Mouse (Mus musculus): Measurements from ENCODE around the gene Hist1h4n.
"Not testable (repeated sequence)": the region's sequence is repeated elsewhere in the genome, so short reads cannot be mapped to it uniquely, and the experiment has no call there.

Gene Hist1h4n

DNA sequence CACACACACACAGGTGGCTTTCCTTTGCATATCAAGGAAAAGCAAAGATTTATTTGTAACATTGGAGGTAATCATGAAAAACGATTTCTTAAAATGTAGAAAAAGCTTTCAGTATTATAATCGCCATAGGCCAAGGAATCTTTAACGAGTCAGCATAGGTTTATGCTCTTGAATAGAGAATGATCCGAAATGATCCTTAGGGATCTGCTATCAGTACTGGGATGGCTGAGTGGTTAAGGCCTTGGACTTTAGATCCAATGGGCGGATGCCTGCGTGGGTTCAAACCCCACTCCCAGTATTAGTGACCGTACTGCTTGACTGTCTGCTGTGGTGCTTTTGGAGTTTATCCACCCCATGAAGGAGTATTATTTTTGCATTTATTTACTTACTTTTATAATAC, 36.4 kb downstream of the Hist1h4n start:
- DNase-seq (ENCODE audit: low read depth) = no peak

DNA sequence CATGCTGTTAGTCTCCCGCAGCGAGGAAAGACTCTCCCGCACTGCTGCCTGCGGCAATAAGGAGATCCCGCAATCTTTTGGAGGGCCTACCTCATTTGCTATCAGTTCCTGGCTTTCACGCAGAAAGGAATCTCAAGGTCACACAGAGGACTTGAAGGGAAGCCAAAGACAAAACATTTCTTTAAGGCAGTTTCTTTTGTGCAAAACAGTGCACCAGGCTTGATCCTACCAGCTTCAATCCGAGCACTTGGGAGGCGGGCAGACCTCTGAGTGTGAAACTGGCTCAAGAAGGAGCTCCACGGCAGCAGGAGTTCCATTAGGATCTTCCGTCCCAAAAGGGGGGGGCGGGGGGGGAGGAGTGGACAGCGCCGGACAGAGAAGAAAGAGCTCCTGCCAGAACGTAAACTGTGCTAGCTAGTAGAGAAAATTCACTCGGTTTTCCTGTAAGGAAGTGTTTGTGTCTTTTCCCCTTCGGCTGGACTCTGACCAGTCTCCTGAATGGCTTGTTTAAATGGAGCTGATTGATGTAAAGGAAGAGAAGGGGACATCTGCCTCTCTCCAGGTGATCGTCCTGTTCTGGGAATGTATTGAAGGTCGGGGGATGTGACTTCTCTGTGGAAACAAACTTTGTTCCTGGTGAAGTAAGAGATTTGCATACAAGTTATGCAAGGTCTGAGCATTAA, 41.3 kb downstream of the Hist1h4n start:
- DNase-seq (ENCODE audit: low read depth) = no peak

DNA sequence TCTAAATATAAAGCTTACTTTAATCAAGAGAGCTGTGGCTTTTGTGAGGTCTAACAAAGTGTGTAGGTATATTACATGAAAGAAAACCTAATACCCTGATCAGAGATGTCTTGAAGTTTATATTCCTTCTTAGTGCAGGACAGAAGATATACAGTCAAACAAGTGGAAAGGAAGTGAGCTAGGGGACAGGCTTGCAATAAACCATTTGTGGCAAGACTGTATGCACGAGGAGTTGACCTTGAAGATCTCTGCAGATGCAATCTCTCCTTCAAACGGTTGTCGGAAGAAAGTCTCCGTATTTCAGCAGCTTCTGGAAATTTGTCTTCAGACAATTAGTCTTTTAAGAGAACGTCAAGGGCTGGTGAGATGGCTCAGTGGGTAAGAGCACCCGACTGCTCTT, 42.1 kb downstream of the Hist1h4n start:
- no peak for DNase-seq (ENCODE audit: low read depth)

DNA sequence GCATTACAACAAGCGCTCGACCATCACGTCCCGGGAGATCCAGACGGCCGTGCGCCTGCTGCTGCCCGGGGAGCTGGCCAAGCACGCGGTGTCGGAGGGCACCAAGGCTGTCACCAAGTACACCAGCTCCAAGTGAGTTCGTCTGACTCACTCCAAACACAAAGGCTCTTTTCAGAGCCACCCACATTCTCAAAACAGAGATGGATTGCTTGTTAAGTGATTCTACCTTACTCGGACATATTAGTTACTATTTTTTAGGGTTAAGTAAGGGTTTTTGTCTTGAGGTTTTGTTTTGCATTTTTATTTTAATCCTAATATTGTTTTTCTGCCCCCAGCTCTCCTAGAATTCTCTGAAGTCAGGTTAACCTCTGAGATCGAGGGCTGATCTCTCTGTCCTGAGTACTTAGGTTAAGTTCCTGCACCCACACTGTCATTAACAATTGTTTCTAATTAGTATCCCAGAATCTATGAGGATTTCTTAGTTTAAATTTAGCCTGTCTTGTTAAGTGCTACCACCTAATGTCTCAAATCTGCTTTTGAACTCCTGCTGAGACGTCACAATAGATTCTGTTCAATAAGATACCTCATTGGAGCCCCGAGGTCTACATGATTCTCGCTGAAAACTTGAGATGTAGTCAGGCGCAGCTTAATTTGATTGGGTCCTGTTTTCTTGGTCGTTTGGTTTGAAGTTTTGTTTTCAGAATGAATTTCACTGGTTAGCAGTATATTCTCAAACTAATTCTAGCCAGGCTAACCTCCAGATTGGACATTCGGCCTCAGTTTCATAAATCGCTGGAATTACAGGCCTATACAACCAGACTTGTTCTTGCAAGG, 44.0 kb downstream of the Hist1h4n start:
- DNase-seq (ENCODE audit: low read depth) = no peak

DNA sequence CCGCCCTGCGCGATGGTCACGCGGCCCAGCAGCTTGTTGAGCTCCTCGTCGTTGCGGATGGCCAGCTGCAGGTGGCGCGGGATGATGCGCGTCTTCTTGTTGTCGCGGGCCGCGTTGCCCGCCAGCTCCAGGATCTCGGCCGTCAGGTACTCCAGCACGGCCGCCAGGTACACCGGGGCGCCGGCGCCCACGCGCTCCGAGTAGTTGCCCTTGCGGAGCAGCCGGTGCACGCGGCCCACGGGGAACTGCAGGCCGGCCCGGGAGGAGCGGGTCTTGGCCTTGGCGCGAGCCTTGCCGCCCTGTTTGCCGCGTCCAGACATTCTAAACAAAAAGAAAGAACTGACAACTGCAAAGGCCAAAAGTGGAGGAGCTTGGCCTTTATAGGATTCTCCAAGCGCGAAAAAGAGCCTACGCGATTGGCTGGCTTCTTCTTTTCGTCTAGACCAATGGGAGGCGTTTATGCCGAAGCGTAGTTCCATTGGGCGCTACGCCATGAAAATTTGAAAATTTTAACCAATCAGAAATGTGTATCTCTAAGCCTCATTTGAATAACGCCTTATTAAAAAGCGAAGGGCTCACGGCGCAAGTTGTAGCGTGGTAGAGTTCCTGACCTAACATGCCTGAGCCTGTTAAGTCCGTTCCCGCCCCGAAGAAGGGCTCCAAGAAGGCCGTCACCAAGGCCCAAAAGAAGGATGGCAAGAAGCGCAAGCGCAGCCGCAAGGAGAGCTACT, 44.9 kb downstream of the Hist1h4n start, which contains the start of the genes Hist1h2an and Hist1h2bp:
TSS of gene Hist1h2an (minus strand) at position 320 of the 731 bp plus-strand sequence.
TSS of gene Hist1h2bp (plus strand) at position 563 of the 731 bp plus-strand sequence.
- DNase-seq (ENCODE audit: low read depth) = peak; percentile 93

DNA sequence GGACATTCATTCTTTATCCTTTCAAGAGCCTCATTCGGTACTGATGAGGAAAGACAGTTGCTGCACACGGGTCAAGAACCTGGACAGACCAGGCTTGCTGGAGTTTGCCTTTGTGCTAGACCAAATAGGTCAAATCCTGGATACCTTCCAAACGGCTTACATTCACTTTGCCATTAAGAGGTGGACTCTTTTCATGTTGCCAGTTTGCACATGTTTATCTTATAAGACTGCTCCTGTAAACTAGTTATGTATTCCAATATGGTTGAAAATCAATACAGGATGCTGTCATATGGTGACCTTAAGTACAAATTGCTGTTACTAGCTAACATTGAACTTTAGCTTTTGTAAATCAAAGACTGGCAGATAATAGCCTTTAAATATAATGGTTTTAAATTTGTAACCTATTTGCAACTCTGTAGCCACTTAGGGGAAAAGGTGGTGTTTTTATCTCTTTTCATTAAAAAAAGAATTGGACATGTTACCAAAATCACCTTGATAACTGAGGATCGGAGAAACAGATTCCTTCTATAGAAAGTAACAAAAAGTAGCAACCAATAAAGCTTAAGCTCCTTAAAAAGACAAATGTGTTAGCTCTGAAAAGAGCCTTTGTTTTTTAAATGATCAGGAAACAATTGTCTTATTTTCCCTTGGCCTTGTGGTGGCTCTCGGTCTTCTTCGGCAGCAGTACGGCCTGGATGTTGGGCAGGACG, 45.7 kb downstream of the Hist1h4n start:
- no peak for DNase-seq (ENCODE audit: low read depth)

DNA sequence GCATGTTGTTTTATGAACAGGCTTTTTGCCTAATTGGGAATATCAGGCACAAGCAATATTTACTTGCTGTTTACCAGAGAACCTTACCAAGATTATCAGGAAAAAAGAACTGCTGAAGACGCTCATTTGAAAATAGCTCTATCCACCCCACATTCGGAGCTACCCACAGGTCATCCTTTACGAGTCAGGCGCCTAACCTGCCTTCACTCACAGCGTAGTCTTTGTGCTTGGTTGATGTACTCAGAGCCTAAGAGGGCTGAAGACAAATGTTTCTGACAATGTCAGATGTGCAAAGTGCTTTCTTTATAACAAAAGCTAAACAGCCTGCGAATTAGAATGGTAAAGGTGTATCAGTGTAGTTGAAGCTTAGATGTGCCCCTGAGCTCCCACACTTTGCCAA, 47.7 kb downstream of the Hist1h4n start:
- no peak for DNase-seq (ENCODE audit: low read depth)

DNA sequence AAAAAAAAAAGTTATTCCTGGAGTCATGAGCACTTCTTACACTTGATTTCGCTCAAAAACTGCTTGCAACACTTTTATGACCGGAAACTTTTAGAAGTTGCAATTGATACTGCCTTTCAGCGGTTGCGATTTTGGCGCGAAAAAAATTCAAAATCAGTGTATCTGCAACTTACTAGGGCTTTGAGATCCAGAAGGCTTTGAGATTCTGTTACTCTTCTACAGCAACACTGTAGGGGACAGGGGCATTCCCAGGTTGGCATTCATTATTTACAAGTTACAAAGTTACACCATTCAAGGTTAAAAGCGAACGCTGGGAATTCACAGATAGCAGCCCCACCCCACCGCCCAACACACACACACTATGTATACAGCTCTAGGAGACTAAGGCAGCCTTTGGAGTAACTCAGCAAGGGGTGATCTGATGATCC, 48.2 kb downstream of the Hist1h4n start:
- no peak for DNase-seq (ENCODE audit: low read depth)

DNA sequence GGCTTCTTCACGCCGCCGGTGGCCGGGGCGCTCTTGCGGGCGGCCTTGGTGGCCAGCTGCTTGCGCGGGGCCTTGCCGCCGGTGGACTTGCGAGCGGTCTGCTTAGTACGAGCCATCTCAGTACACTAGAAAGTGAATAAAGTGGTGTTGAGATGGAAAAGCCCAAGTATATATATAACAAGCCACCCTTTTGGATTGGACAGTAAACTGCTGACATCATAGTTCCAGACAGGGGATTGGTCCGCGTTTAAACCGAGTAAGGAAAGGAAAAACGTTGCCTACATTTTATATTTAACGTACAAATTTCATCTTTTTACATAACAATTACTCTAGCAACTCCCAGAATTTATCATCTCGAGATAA, 48.8 kb downstream of the Hist1h4n start, which contains the start of gene Hist1h3i:
TSS of gene Hist1h3i (minus strand) at position 116 of the 363 bp plus-strand sequence.
- peak; percentile 83 for DNase-seq (ENCODE audit: low read depth)

DNA sequence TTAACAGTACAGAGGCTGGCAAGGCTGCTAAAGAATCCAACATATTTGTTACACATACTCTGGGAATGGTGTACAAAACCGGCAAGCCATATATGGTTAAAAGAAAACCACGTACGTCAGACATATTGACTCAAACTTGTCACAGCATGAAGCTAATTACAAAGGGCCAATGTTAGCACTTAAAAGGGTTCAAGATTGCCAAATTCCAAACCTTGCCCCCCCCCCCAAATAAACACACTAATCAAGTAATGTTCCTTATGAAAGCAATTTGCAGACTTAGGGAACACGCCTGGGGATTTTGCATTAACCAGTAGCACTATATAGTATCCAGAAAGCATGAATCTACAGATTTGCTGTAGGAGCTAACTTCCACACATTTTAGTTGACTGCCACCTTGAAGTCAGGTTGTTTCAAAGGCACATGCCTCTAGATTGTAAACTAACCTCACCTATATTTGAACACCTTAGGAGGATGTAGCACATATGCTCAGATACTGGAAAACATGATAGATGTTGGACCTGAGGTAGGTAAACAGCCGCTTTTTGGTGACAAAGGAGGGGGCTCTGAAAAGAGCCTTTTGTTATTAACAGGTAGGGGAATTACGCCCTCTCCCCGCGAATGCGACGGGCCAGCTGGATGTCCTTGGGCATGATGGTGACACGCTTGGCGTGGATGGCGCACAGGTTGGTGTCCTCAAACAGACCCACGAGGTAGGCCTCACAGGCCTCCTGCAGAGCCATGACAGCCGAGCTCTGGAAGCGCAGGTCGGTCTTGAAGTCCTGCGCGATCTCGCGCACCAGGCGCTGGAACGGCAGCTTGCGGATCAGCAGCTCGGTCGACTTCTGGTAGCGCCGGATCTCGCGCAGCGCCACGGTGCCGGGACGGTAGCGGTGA, 49.4 kb downstream of the Hist1h4n start:
- not testable (repeated sequence) for DNase-seq (ENCODE audit: low read depth)

Data from c-Kit-positive CD71-negative TER-119-negative erythroid progenitor cells, embryonic 14.5 days (primary cell).